Mouse (Mus musculus) right cerebral cortex, postnatal 10 days (tissue): ENCODE data around the gene Wdr74.
"Not testable (repeated sequence)": the region's sequence is repeated elsewhere in the genome, so short reads cannot be mapped to it uniquely, and the experiment has no call there.

Experiments
- DNase-seq, 2 experiments: peaks; one replicate each; pipeline ENCODE4 v3.0.0; 2021; ENCODE audit warnings: low spot score in 2 of 2

Gene Wdr74

DNA sequence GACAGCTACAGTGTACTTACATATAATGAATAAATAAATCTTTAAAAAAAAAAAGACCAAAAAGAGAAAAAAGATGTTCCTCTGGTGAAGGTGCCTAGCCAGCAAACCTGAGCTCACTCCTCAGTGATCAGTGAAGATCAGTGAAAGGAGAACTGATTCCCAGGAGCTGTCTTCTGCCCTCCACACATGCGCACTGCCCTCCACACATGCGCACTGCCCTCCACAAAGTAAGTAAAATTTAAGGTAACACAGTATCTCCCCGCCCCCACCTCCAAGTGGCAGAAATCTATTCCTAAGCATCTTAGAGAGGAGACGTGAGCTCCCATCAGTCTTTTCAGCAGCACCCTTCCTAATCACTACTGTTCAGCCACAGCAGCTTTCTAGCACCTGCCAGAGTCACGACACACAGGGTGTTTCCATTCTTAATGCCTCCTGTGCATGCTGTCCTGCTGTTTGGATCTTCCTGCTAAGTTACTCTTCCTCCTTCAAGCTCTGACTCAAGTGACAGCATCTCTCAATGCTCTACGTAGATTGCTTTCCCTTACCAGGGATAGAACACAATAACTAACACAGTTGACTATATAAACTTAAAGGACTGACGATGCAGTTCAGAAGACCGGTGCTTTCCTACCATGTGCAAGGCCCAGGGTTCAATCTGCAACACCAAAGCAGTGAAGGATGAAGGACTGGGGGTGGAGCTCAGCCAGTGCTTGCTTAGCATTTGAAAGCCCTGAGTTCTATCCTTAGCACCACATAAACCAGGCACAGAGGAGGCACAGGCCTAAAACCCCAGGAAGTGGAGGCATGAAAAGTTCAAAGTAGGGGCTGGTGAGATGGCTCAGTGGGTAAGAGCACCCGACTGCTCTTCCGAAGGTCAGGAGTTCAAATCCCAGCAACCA, 19.5 kb upstream of the Wdr74 start:
- DNase-seq, result no peak

DNA sequence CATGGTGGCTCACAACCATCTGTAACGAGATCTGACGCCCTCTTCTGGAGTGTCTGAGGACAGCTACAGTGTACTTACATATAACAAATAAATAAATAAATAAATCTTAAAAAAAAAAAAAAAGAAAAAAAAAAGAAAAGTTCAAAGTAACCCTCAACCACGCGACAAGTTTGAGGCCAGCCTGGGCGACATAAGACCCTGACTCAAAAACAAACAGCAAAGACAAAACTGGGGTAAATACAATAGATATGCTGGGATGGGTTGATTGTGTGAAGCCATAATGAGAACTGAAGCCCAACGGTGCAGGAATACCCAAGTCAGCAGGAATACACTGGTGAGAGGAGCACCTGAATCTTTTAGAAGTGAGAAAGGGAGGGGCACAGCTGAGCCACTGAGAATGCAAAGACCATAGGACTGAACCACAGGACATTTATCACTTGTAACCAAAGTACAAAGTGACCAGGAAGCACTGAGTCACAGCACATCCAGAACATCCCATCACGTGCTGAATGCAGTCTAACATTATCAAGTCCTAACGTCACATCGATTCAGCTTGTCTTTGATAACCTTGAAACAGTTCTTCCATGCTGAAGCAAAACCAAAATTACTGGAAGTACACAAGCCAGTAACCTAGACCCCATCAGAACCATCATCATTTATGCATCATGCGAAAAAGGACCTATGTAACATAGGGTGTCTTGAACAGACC, 18.7 kb upstream of the Wdr74 start:
- DNase-seq, result no peak

DNA sequence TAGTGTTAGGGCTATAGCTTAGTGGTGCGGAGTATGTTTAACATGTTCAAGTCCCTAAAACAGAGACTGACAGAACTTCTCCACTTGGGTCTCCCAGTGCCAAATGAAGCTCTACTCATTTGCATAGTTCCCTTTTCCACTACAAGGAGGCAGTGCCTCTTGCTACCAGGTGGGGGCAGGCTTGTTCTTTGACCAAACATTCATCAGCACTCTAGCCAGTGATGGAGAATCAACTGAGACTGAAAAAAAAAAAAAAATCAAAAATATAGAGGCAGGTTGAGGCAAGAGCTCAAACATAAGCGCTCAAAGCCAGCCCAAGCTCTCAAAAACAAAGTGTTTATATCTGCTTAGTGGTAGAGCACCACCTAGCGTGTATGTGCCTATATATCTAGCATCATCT, 17.3 kb upstream of the Wdr74 start:
- peak; percentile 63 to 68 for DNase-seq

DNA sequence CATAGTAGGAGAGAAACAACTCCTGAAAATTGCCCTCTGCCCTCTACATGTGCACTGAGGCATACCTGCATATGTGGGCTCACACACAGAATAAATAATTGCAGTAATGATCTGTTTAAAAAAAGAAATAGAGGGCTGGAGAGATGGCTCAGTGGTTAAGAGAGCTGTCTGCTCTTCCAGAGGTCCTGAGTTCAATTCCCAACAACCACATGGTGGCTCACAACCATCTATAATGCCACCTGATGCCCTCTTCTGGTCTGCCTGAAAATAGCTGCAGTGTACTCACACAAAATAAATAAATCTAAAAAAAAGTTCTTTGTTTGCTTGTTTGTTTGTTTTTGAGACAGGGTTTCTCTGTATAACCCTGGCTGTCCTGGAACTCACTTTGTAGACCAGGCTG, 16.6 kb upstream of the Wdr74 start:
- DNase-seq, result not testable (repeated sequence)

DNA sequence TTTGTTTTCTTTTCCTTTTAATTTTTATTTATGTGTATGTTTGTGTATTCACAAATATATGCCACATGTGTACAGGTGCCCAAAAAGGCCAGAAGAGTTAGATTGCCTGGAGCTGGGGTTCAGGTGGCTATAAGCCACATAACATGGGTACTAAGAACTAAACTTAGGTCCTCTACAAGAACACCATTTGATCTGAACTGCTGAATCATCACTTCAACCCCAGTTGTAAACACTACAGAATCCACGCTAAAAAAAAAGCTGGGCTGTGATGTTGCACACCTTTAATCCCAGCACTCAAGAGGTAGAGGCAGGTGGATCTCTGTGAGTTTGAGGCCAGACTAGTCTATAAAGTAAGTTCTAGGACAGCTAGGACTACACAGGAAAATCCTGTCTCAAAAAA, 14.2 kb upstream of the Wdr74 start:
- DNase-seq, result no peak

DNA sequence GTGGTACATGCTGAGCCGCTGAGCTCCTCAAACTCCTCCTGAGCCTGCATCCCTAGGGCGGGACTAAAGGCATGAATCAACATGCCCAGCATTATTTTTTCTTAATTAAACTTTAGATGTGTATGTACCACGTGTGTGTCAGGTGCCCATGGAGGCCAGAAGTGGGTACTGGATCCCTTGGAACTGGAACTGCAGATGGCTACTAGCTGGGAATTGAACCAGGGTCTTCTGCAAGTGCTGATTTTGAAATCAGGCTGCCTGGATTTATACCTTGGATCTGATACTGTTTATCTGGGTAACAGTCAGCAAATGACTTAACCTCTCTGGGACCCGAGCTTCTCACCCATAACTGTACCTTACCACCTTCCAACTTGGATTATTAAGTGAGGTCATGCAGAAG, 13.6 kb upstream of the Wdr74 start:
- DNase-seq, result no peak

DNA sequence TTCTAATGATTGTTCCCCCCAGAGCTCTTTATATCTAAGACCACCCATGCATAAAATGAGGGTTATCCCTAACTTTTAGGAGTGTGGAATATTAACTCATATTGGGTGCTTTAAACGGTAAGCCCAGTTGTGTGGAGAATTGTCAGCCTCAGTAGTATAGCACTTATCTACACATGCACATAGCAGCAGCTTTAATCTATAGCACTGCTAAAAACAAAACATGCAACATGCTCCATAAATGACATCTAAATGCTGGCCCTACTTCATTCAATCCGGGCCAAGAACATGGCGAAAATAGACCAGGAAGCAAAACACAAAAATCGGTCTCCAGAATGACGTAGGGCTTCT, 13.1 kb upstream of the Wdr74 start:
- DNase-seq, result no peak

DNA sequence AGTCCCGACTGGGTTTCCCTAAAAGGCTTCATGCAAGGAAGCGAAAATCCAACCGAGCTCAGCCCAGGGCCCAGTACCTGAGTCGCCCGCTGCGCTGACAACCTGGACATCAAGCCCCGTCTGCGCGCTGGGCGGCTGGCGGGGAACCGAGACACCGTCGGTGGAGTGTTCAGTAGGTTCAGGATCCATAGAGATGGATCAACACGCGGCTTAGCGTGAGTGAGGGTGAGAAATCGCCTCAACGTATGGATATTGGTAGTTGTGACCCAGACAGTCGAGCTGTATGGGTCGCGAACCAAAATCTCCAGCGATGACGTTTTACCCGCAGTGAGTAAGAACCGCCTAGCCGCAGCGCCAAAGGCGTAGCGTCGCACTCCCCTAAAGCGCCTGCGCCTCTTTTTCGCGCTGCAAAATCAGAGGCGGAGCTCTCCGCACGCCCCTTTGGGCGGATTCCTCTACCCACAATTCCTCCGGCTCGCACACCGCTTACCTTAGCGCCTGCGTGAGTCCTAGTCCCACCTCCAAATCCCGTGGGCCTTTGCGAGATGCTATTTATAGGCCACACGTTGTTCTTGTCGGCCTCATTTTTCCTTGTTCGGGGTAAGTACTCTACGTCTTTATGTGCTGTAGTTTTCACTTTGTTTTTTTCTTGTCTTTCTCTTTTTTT, 12.6 kb upstream of the Wdr74 start, which contains the start of gene Slc3a2:
Gene Slc3a2 (minus strand): TSS at position 463 of the 667 bp plus-strand sequence.
- peak; percentile 98 for DNase-seq

DNA sequence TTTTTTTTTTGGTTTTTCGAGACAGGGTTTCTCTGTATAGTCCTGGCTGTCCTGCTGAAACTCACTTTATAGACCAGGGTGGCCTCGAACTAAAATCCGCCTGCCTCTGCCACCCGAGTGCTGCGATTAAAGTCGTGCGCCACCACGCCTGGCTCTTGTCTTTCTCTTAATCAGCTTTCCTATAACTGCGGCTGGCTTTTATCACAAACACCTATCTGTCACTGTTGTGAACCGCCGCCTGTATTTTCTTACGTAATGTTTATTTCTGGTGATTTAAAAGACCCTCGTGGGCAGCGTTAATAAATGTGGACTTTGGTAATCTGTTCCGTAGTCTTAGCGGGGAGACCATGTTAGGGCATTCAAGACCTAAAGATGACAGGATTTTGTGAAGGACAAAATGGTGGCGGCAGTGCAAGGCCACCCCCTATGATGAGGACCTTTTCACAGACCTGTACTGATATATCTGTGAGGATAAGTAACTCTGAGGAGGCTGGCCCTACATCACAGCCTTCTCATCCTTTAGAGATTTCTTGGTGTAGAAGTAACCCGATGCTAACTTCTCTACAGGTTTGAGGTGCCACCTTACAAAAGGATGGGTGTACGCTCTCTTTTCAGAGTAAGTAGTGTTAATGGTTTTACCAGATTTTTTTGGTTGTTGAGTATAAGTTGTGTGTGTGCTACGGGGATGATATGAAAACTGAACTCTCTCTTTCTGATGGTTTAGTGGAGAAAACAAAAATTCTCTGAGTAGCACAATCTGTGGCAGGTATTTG, 11.9 kb upstream of the Wdr74 start:
- DNase-seq, result no peak

DNA sequence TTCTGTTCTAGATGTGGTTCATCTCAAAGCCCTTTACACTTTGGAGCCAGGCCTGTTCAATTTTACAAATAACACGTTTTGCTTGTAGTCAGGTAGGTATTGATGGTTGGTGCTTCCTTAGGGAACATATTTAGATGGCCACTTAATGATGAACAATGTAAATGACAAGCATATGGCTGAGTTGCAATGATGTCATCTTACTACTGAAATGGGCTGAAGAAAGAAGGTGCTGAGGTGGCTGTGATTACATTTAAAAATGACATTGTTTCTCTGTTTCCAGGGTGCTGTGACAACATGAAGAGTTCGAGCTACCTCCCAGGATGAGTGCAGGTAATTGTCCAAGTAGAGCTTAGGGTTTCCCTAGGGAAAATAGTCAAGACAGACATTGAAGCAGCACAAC, 11.2 kb upstream of the Wdr74 start:
- no peak for DNase-seq

DNA sequence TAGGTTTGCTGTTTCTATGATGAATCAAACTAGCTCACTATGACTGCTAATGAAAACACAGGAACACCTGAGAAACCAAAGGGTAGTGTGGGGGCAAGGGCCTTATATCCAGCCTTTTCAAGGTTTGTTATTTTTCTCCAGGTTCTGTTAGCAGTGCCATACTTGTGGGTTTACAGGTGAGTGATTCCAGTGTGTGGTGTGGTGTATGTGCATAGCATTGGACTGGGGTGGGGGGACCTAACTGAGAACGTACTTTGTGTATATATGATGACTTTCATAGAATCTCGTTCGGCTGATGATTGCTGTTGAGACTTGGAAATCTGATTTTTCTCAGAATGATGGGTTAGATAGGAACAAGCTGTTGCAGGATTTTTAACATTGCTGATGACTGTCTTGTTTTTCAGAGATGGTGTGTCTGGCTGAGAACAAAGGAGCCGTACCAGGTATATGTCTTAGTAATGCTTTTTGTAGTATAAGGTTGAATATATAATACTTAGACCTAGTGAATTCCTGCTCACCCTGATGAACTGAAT, 10.5 kb upstream of the Wdr74 start:
- DNase-seq, result no peak

DNA sequence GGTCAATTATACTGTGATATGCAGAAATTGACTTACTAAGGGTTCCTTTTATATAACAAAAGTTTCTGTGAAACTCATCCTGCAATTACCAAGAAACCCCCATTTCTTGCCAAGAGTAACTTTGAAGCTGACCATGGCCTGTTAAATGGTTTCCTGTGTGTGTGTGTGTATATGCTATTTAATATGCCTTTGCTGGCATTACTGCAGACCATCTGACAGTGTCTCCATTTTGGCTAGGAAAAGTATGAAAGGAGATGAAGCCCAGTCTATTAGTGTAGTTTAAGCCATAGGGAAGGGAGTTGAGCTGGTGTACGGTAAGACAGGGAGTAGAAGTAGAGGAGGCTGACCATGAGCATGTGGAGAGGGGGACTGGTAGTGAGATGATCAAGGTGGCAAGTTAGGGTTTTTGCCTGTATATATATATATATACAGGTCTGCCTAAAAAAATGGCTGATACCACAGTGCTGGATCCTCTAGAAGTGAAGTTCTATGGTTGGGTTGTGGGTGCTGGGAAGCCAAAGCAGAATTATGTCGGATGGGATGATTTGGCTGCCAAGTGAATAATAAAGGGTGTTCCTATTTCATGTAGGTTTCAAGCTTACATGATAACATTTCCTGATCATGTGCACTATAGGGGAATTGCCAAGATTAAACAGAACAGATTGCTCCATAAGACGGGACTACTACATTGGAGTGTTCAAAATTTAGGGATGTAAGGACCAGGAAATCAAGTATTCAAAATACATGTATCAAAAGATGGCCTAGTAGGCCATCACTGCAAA, 8.8 kb upstream of the Wdr74 start:
- no peak for DNase-seq

DNA sequence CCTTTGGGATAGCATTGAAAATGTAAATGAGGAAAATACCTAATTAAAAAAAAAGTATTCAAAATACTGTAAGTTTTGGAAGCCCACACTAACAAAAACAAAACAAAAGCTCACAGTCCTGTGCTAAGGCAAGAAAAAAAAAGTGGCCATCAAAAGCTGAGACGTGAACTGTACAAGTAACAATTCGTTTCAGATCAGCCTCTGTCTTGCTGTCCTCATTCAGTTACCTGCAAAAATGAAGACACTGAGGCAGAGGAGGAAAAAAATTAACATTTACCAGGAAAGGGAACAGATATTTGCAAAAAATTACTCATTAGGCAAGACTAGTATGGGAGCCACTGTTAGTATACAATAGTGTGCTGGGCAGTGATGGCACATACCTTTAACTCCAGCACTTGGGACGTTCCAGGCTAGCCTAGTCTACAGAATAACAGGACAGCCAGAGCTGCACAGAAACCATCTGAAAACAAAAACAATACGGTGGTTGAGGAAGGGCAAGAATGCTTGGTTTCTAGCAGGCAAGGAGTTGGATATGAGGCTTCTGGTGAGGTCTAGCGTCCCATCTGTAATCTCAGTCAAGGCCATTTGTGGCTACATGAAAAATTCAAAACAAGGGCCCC, 8.0 kb upstream of the Wdr74 start:
- DNase-seq, result no peak

DNA sequence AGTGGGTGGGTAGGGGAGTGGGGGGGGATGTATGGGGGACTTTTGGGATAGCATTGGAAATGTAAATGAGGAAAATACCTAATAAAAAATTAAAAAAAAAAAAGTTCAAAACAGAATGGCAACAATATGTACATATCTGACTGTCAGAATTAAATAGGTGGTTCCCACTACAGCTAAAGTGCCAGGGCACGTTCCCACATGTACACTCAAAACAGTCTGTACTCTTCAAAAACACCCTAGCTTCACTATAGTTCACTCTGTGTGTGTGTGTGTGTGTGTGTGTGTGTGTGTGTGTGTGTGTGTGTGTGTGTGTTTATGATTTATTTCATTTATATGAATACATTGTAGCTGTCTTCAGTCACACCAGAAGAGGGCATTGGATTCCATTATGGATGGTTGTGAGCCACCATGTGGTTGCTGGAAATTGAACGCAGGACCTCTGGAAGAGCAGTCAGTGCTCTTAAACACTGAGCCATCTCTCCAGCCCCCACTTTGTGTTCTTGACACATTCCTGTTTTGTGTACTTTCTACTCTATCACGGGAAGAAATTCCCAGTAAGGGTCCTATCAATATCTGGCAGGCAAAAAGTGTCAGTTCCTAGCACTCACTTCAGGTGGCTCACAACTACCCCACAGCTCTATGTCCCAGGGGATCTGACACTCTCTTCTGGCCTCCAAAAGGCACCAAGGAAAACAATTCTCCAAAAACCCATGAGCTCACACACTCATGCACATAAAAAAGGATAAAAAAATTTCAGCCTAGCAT, 7.1 kb upstream of the Wdr74 start:
- not testable (repeated sequence) for DNase-seq

DNA sequence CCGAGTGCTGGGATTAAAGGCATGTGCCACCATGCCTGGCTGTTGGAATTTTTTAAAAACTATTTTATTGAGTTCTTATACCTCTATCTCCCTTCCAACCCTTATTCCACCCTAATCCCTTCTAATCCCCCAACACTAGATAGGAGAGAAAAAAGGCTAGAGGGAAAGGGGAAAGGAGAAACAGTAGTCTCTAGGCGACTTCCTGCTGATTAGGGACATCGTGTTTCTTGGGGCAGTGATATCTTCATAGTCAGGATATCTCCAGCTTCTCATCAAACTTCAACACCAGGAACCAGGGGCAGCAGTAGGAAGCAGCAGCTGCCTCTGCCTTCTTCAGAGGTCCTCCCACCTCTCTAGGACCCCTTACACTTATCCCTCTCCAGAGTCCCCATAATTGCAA, 1.3 kb upstream of the Wdr74 start:
- no peak for DNase-seq

DNA sequence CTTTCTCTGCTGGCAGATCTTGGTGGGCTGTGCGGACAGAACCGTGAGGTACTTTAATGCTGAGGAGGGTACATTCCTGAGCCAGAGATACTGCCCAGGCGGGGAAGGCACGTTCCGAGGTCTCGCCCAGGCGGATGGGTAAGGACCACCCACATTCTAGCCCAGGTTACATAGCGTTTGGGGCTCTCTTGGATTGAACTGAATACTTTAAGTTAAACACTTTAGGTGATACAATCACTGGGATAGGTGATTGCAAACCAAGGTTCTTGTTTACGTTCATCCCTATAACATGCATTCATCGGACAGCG, 487 bp downstream of the Wdr74 start:
- DNase-seq, result no peak

DNA sequence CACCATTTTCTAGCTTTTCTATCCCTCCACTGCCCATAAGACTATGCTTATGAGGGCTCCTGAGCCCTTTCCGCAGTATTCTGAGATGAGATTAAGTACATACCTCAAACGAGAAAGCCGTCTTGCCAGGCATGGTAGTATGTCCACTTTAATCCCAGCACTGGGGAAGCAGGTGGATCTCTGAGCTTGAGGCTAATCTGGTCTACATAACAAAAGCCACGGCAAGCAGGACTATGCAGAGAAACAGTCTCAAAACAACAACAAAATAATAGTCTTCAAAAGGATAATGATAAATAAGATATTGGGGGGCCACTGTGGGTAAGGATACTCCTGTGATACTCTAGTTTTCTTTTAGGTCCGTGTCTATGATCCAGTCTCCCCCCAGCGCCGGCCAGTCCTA, 3.3 kb downstream of the Wdr74 start:
- no peak for DNase-seq

DNA sequence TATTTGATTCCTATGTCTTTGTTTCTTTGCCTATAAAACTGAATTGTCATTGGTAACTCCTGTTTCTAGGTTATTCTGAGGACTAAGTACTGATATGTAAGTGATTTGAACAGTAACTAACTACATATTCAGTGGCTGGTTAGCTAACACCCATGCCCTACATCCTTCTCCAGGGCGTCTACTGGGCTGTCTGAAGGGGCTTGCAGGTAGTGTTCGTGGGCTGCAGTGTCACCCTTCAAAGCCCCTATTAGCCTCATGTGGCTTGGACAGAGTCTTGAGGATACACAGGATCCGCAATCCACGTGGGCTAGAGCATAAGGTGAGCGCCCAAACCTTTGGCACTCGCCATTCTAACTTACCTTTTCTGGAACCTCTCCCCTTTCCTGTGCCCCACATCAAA, 4.0 kb downstream of the Wdr74 start:
- no peak for DNase-seq

DNA sequence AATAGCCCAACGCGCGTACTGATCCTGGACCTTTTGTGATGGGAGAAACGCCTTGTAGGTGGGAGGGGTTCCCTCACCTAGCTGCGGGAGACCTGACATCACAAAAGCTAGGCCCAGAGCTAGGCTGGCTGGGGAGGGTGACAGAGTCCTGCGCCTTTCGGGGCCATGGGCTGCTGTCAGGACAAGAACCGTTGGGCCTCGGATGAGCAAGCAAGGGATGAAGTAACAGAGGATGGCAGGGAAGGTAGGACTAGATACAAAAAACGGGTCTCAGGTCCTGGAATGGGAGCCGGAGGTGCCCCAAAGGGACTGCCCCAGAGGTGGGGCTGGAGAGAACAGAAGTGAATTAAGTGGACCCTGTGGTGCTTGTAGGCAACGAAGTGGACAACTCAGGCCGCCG, 5.0 kb downstream of the Wdr74 start, which contains the start of gene 1700092M07Rik:
Gene 1700092M07Rik (plus strand): TSS at position 116 of the 400 bp plus-strand sequence.
- DNase-seq, result no peak
